In genomic region chr19:28995366-28995765, GRCm38 (mm10) we compare ENCODE assay signal across 18 mouse cellular contexts. TPM values are rescaled to one million over a fixed set of nuclear protein-coding genes. Genes with fewer than 3 reads are reported as not detected.
DNase-seq lines count a peak whose midpoint lies in the region; ATAC-seq and TF ChIP-seq lines count a peak whose summit lies in the region.
"Had no signal": no experiment of that assay in that cellular context is flagged by ENCODE, and none has a peak within 500 bp of the region (broad histone marks: within the 10 kb centered on the region; RNA-seq: fewer than 3 reads in every experiment).

No protein-coding gene starts in this region.

- no peak for TF ChIP-seq CTCF in layer of hippocampus, adult 2 months (conservative IDR thresholded peaks at IDR 0.05)
- no peak for TF ChIP-seq CTCF in stomach, postnatal 0 days (IDR thresholded peaks at IDR 0.05; ENCODE audit: low read depth)

- H3K4me3 ChIP-seq in heart, embryonic 15.5 days: no peak overlapping the region
- peak overlapping the region; percentile 33 for H3K4me3 ChIP-seq in layer of hippocampus, adult 2 months
- no peak overlapping the region for H3K4me3 ChIP-seq in stomach, postnatal 0 days (ENCODE audit: low read depth, low read length)
- H3K4me3 ChIP-seq: heart, embryonic 12.5 days; lung, embryonic 15.5 days; midbrain, embryonic 10.5 days had no signal

- H3K27me3 ChIP-seq in heart, embryonic 15.5 days: no peaks in the 10 kb centered on the region
- H3K27me3 ChIP-seq in stomach, postnatal 0 days (ENCODE audit: control insufficient read depth, insufficient read depth, low read length): no peaks in the 10 kb centered on the region
- H3K27me3 ChIP-seq: heart, embryonic 12.5 days; lung, embryonic 15.5 days; Patski had no signal

- peaks cover 24% of the 10 kb centered on the region for H3K4me1 ChIP-seq in heart, embryonic 15.5 days (replicated peaks)
- H3K4me1 ChIP-seq in stomach, postnatal 0 days (replicated peaks; ENCODE audit: control insufficient read depth, insufficient read depth): no peaks in the 10 kb centered on the region

- no peak for TF ChIP-seq EP300 in stomach, postnatal 0 days (optimal IDR thresholded peaks at IDR 0.05)

- 86% methylated on average over 5 of the region's 5 CpGs for WGBS in heart, embryonic 15.5 days
- WGBS in stomach, postnatal 0 days: 85% methylated on average over 5 of the region's 5 CpGs

- no peak overlapping the region for H3K4me2 ChIP-seq in heart, embryonic 15.5 days
- H3K4me2 ChIP-seq in stomach, postnatal 0 days (replicated peaks; ENCODE audit: low read depth): no peak overlapping the region
- H3K4me2 ChIP-seq: heart, embryonic 12.5 days; lung, embryonic 15.5 days had no signal

- DNase-seq in heart, adult 8-10 months (ENCODE audit: low spot score): no peak
- no peak for DNase-seq in layer of hippocampus, adult 2 months (ENCODE audit: low spot score in 2 of 2)
- no peak for DNase-seq in layer of hippocampus, postnatal 14 days (ENCODE audit: low spot score in 2 of 2)
- no peak for DNase-seq in stomach, postnatal 0 days (ENCODE audit: low spot score)
- DNase-seq in adrenal gland, adult 8-10 months: no peak
- DNase-seq: adrenal gland, postnatal 14 days; cerebellum, adult 11 months; embryo, embryonic 11 days; gastrocnemius, postnatal 36 days; kidney, adult 11 months; right cerebral cortex, postnatal 14 days had no signal

- no peak overlapping the region for H3K9ac ChIP-seq in heart, embryonic 15.5 days
- no peak overlapping the region for H3K9ac ChIP-seq in stomach, postnatal 0 days (ENCODE audit: low read length)
- H3K9ac ChIP-seq: heart, embryonic 12.5 days; liver, embryonic 14.5 days; lung, embryonic 15.5 days had no signal

- no peaks in the 10 kb centered on the region for H3K9me3 ChIP-seq in heart, embryonic 15.5 days (replicated peaks)
- no peaks in the 10 kb centered on the region for H3K9me3 ChIP-seq in stomach, postnatal 0 days (ENCODE audit: control insufficient read depth, low read length)
- H3K9me3 ChIP-seq: heart, embryonic 12.5 days; lung, embryonic 15.5 days; midbrain, embryonic 10.5 days had no signal

- H3K36me3 ChIP-seq in heart, embryonic 15.5 days: peaks cover 39% of the 10 kb centered on the region
- H3K36me3 ChIP-seq in stomach, postnatal 0 days (ENCODE audit: control insufficient read depth, insufficient read depth, low read length): peaks cover 4% of the 10 kb centered on the region; the same call in 1 of the 2 replicates

- no peak for ATAC-seq in heart, embryonic 15.5 days (replicated peaks; ENCODE audit: insufficient number of reproducible peaks, insufficient read depth, low FRiP score, low read depth)
- ATAC-seq in megakaryocyte, adult 5-6 weeks (ENCODE audit: poor library complexity, severe bottlenecking): peak; percentile 46; the same call in 1 of the 2 replicates
- ATAC-seq in stomach, postnatal 0 days (ENCODE audit: low FRiP score, low TSS enrichment): no peak
- ATAC-seq: Patski had no signal

- peak overlapping the region; percentile 64; the same call in 1 of the 2 replicates for H3K27ac ChIP-seq in heart, embryonic 15.5 days
- peak overlapping the region; percentile 78 for H3K27ac ChIP-seq in layer of hippocampus, adult 2 months
- peak overlapping the region; percentile 46 for H3K27ac ChIP-seq in stomach, postnatal 0 days (replicated peaks)
- H3K27ac ChIP-seq: liver, embryonic 14.5 days; lung, embryonic 15.5 days; midbrain, embryonic 10.5 days had no signal

RNA-seq across cellular contexts. Expression of gene Cdc37l1, which starts 5.2 kb away (rescaled TPM):
- 41.3 and 44.8 TPM in 2 replicates for polyA plus RNA-seq in heart, embryonic 15.5 days (2015; fragmentation: Nextera tagmentation; extraction: Ambion mirVana)
- 10 to 100 TPM; 56.7 to 76.4 (median 64.3) TPM for total RNA-seq in heart, adult 8-10 months (2022)
- 100 to 1,000 TPM; 105 to 114 TPM for total RNA-seq in layer of hippocampus, adult 2 months (2021)
- 100 to 1,000 TPM in 1 of 2 experiments, 10 to 100 TPM in 1; 93.5 to 100 TPM for total RNA-seq in layer of hippocampus, postnatal 14 days (2021)
- total RNA-seq in megakaryocyte, adult 5-6 weeks (2015): 25.6 and 33.3 TPM in 2 replicates
- total RNA-seq in megakaryocyte, adult 5-6 weeks (2017): 28.3 and 39.9 TPM in 2 replicates
- polyA plus RNA-seq in stomach, postnatal 0 days (2015; fragmentation: Nextera tagmentation; extraction: Ambion mirVana): 19.5 and 19.7 TPM in 2 replicates
- 10 to 100 TPM; 46.0 to 71.5 (median 58.1) TPM for total RNA-seq in adrenal gland, adult 8-10 months (2022)

RNA-seq across cellular contexts. Expression of gene 4430402I18Rik, which starts 27.8 kb away (rescaled TPM):
- 7.9 and 11.4 TPM in 2 replicates for polyA plus RNA-seq in heart, embryonic 15.5 days (2015; fragmentation: Nextera tagmentation; extraction: Ambion mirVana)
- 10 to 100 TPM; 26.9 to 31.3 (median 29.9) TPM for total RNA-seq in heart, adult 8-10 months (2022)
- 1 to 10 TPM; 7.4 to 9.2 TPM for total RNA-seq in layer of hippocampus, adult 2 months (2021)
- 1 to 10 TPM; 6.1 to 9.4 TPM for total RNA-seq in layer of hippocampus, postnatal 14 days (2021)
- total RNA-seq in megakaryocyte, adult 5-6 weeks (2015): 0.11 TPM in 1 of 2 replicates, not detected in the other
- 0.11 TPM in 1 of 2 replicates, not detected in the other for total RNA-seq in megakaryocyte, adult 5-6 weeks (2017)
- 0.84 and 1.3 TPM in 2 replicates for polyA plus RNA-seq in stomach, postnatal 0 days (2015; fragmentation: Nextera tagmentation; extraction: Ambion mirVana)
- 1 to 10 TPM; 2.8 to 6.1 (median 5.0) TPM for total RNA-seq in adrenal gland, adult 8-10 months (2022)

RNA-seq across cellular contexts. Expression of gene Plpp6, which starts 31.6 kb away (rescaled TPM):
- 7.1 and 8.5 TPM in 2 replicates for polyA plus RNA-seq in heart, embryonic 15.5 days (2015; fragmentation: Nextera tagmentation; extraction: Ambion mirVana)
- 1 to 10 TPM; 6.7 to 9.4 (median 7.8) TPM for total RNA-seq in heart, adult 8-10 months (2022)
- total RNA-seq in layer of hippocampus, adult 2 months (2021): 10 to 100 TPM; 51.2 to 52.4 TPM
- 10 to 100 TPM; 42.5 to 50.6 TPM for total RNA-seq in layer of hippocampus, postnatal 14 days (2021)
- 15.6 and 16.1 TPM in 2 replicates for total RNA-seq in megakaryocyte, adult 5-6 weeks (2015)
- total RNA-seq in megakaryocyte, adult 5-6 weeks (2017): 6.7 and 7.2 TPM in 2 replicates
- 18.2 and 19.6 TPM in 2 replicates for polyA plus RNA-seq in stomach, postnatal 0 days (2015; fragmentation: Nextera tagmentation; extraction: Ambion mirVana)
- 10 to 100 TPM; 24.8 to 52.8 (median 40.2) TPM for total RNA-seq in adrenal gland, adult 8-10 months (2022)

RNA-seq across cellular contexts. Expression of gene Ak3, which starts 52.4 kb away (rescaled TPM):
- 87.6 and 87.7 TPM in 2 replicates for polyA plus RNA-seq in heart, embryonic 15.5 days (2015; fragmentation: Nextera tagmentation; extraction: Ambion mirVana)
- 100 to 1,000 TPM in 2 of 4 experiments, 10 to 100 TPM in 2; 76.6 to 102 (median 91.8) TPM for total RNA-seq in heart, adult 8-10 months (2022)
- total RNA-seq in layer of hippocampus, adult 2 months (2021): 10 to 100 TPM; 51.5 to 53.0 TPM
- 10 to 100 TPM; 57.5 to 57.6 TPM for total RNA-seq in layer of hippocampus, postnatal 14 days (2021)
- 27.2 and 30.7 TPM in 2 replicates for total RNA-seq in megakaryocyte, adult 5-6 weeks (2015)
- 18.2 and 19.5 TPM in 2 replicates for total RNA-seq in megakaryocyte, adult 5-6 weeks (2017)
- 141 and 150 TPM in 2 replicates for polyA plus RNA-seq in stomach, postnatal 0 days (2015; fragmentation: Nextera tagmentation; extraction: Ambion mirVana)
- 100 to 1,000 TPM; 109 to 240 (median 158) TPM for total RNA-seq in adrenal gland, adult 8-10 months (2022)
